Mouse (Mus musculus) midbrain, embryonic 16.5 days (tissue): Measurements from ENCODE around the gene Dvl1. TPM values are rescaled to one million over a fixed set of nuclear protein-coding genes. Genes with fewer than 3 reads are reported as not detected.
A peak's percentile ranks its signal among the peaks of the same experiment; 100 is the strongest.

ENCODE experiments used
- ATAC-seq: fragments of 200-750 bp; cut with Nextera tagmentation; 2 replicates; pipeline ENCODE4 v1.8.0; 2017; ENCODE audit warnings: moderate TSS enrichment
- H3K27ac ChIP-seq: fragments of 300-500 bp; sonication (generic); 2 replicates; pipeline ENCODE4 v1.5.1; 2014; ENCODE audit warnings: mild to moderate bottlenecking, low read length, mixed read lengths
- H3K27me3 ChIP-seq: fragments of 300-500 bp; sonication (generic); 2 replicates; pipeline ENCODE4 v1.6.1; 2014; ENCODE audit warnings: low read depth, low read length, mixed read lengths; ENCODE audit not compliant: control insufficient read depth, insufficient read depth
- H3K36me3 ChIP-seq: fragments of 300-500 bp; sonication (generic); 2 replicates; pipeline ENCODE4 v1.6.1; 2014; ENCODE audit warnings: mild to moderate bottlenecking, low read length, moderate library complexity, mixed read lengths; ENCODE audit not compliant: control insufficient read depth, insufficient read depth
- H3K4me1 ChIP-seq: fragments of 300-500 bp; sonication (generic); 2 replicates; pipeline ENCODE4 v1.6.1; 2014; ENCODE audit warnings: mild to moderate bottlenecking, low read length, mixed read lengths; ENCODE audit not compliant: control insufficient read depth, insufficient read depth
- H3K4me2 ChIP-seq: fragments of 300-500 bp; sonication (generic); 2 replicates; pipeline ENCODE4 v1.6.1; 2014; ENCODE audit warnings: mild to moderate bottlenecking, low read length, mixed read lengths
- H3K4me3 ChIP-seq: fragments of 300-500 bp; sonication (generic); 2 replicates; pipeline ENCODE4 v1.5.1; 2014; ENCODE audit warnings: low read depth, mild to moderate bottlenecking, low read length, moderate library complexity, mixed read lengths
- H3K9ac ChIP-seq: fragments of 300-500 bp; sonication (generic); 2 replicates; pipeline ENCODE4 v1.6.1; 2014; ENCODE audit warnings: low read depth, low read length, mixed read lengths
- H3K9me3 ChIP-seq: fragments of 300-500 bp; sonication (generic); replicated peaks from 2 replicates; pipeline ENCODE4 v1.6.1; 2014; ENCODE audit warnings: mild to moderate bottlenecking, low read length, mixed read lengths; ENCODE audit not compliant: control insufficient read depth, poor library complexity, severe bottlenecking
- WGBS: fragments of 180-500 bp; shearing (Covaris S2); extraction: QIAGEN DNeasy Blood & Tissue Kit; methylation state at CpG from one replicate; pipeline ENCODE4 v1.1.7; 2014; 5-methylcytosine and 5-hydroxymethylcytosine counted together
- polyA plus RNA-seq: library from polyadenylated mRNA; unstranded; fragments of >200 nt; fragmentation: Nextera tagmentation; extraction: Ambion mirVana; gene quantifications from 2 replicates; pipeline ENCODE4 v1.2.1, GENCODE M21; 2015

The Dvl1 gene
- polyA plus RNA-seq, 1 experiment from 2014 or later = 10.3 TPM

- H3K27me3 ChIP-seq = no peaks in the 10 kb centered on the region
- H3K4me3 ChIP-seq = no peak overlapping the region
- no peak overlapping the region for H3K27ac ChIP-seq
- peaks cover 35% of the 10 kb centered on the region for H3K36me3 ChIP-seq
- H3K9me3 ChIP-seq = no peaks in the 10 kb centered on the region
- H3K9ac ChIP-seq = no peak overlapping the region
- no peak overlapping the region for H3K4me2 ChIP-seq
- ATAC-seq = no peak
- 90% methylated on average over 10 of the region's 10 CpGs for WGBS
- H3K4me1 ChIP-seq = peaks cover 12% of the 10 kb centered on the region
These were observed 40.5 kb downstream of the Dvl1 start for GRCm38 (mm10) chr4:155887674-155888073.

- Histone ChIP-seq H3K9me3 (no peaks in the 10 kb centered on the region), H3K36me3 (peaks cover 35% of the 10 kb centered on the region), H3K27me3 (no peaks in the 10 kb centered on the region), H3K9ac (no peak overlapping the region), H3K27ac (no peak overlapping the region), H3K4me3 (no peak overlapping the region), H3K4me1 (peaks cover 15% of the 10 kb centered on the region), H3K4me2 (no peak overlapping the region)
- 97% methylated on average over 9 of the region's 9 CpGs for WGBS
- ATAC-seq = no peak
These were observed 41.0 kb downstream of the Dvl1 start for GRCm38 (mm10) chr4:155888181-155888580.

- Histone ChIP-seq H3K27ac (no peak overlapping the region), H3K36me3 (peaks cover 35% of the 10 kb centered on the region), H3K9me3 (no peaks in the 10 kb centered on the region), H3K27me3 (no peaks in the 10 kb centered on the region), H3K4me2 (no peak overlapping the region), H3K4me1 (peaks cover 26% of the 10 kb centered on the region), H3K4me3 (no peak overlapping the region), H3K9ac (no peak overlapping the region)
- no peak for ATAC-seq
- 88% methylated on average over 5 of the region's 5 CpGs for WGBS
These were observed 42.1 kb downstream of the Dvl1 start for GRCm38 (mm10) chr4:155889316-155889715.

- Histone ChIP-seq H3K9me3 (no peaks in the 10 kb centered on the region), H3K27me3 (no peaks in the 10 kb centered on the region), H3K36me3 (peaks cover 24% of the 10 kb centered on the region), H3K27ac (peak overlapping the region; percentile 99), H3K4me2 (peak overlapping the region; percentile 94), H3K9ac (peak overlapping the region; percentile 98), H3K4me3 (peak overlapping the region; percentile 92), H3K4me1 (peaks cover 43% of the 10 kb centered on the region)
- under 1% methylated on average over 34 of the region's 34 CpGs for WGBS
- ATAC-seq = no peak
These were observed 43.8 kb downstream of the Dvl1 start for GRCm38 (mm10) chr4:155891011-155891471.

GRCm38 (mm10) chr4:155891551-155892001 lies 44.4 kb downstream of the Dvl1 start, which contains the start of the genes Pusl1 and Acap3:
Gene Pusl1 (minus strand): TSS chr4:155891781.
Gene Acap3 (plus strand): TSS chr4:155891822.
- under 1% methylated on average over 52 of the region's 52 CpGs for whole genome bisulfite sequencing

GRCm38 (mm10) chr4:155892017-155892416 lies 44.8 kb downstream of the Dvl1 start:
- peak overlapping the region; percentile 94 for H3K4me2 ChIP-seq
- WGBS = 0% methylated on average over 45 of the region's 56 CpGs
- peak overlapping the region; percentile 92 for H3K4me3 ChIP-seq
- H3K27ac ChIP-seq = peak overlapping the region; percentile 99
- peaks cover 25% of the 10 kb centered on the region for H3K36me3 ChIP-seq
- peak overlapping the region; percentile 98 for H3K9ac ChIP-seq
- no peaks in the 10 kb centered on the region for H3K27me3 ChIP-seq
- peak; percentile 91 for ATAC-seq
- no peaks in the 10 kb centered on the region for H3K9me3 ChIP-seq
- H3K4me1 ChIP-seq = peaks cover 43% of the 10 kb centered on the region

More at GRCm38 (mm10) chr4:155891551-155892001, 44.4 kb downstream of the Dvl1 start, which contains the start of the genes Pusl1 and Acap3:
- Histone ChIP-seq H3K27ac (peak within 1 kb of the TSS; percentile 99), H3K27me3 (no peaks in the 10 kb centered on the region), H3K9me3 (no peaks in the 10 kb centered on the region), H3K4me3 (peak within 1 kb of the TSS; percentile 92), H3K36me3 (peaks cover 24% of the 10 kb centered on the region), H3K4me2 (peak within 1 kb of the TSS; percentile 94), H3K9ac (peak within 1 kb of the TSS; percentile 98), H3K4me1 (peaks cover 43% of the 10 kb centered on the region)
- ATAC-seq = peak; percentile 87

GRCm38 (mm10) chr4:155892438-155893211 lies 45.4 kb downstream of the Dvl1 start:
- no peaks in the 10 kb centered on the region for H3K27me3 ChIP-seq
- H3K9me3 ChIP-seq = no peaks in the 10 kb centered on the region
- H3K27ac ChIP-seq = peak overlapping the region; percentile 99
- peaks cover 27% of the 10 kb centered on the region for H3K36me3 ChIP-seq
- H3K4me3 ChIP-seq = peak overlapping the region; percentile 92
- 5% methylated on average over 33 of the region's 37 CpGs for WGBS
- H3K4me1 ChIP-seq = peaks cover 43% of the 10 kb centered on the region
- H3K9ac ChIP-seq = peak overlapping the region; percentile 98
- H3K4me2 ChIP-seq = peak overlapping the region; percentile 94
- peak; percentile 47 for ATAC-seq

- H3K27ac ChIP-seq = no peak overlapping the region
- no peaks in the 10 kb centered on the region for H3K9me3 ChIP-seq
- peaks cover 43% of the 10 kb centered on the region for H3K4me1 ChIP-seq
- peak overlapping the region; percentile 98 for H3K9ac ChIP-seq
- peaks cover 22% of the 10 kb centered on the region for H3K36me3 ChIP-seq
- WGBS = 62% methylated on average over 8 of the region's 8 CpGs
- ATAC-seq = no peak
- H3K27me3 ChIP-seq = no peaks in the 10 kb centered on the region
- H3K4me2 ChIP-seq = peak overlapping the region; percentile 94
- H3K4me3 ChIP-seq = peak overlapping the region; percentile 92
These were observed 46.0 kb downstream of the Dvl1 start for GRCm38 (mm10) chr4:155893212-155893690.
